Mouse (Mus musculus): Measurements from ENCODE around the gene Brix1. TPM values are rescaled to one million over a fixed set of nuclear protein-coding genes. Genes with fewer than 3 reads are reported as not detected.

Brix1 gene
- total RNA-seq, 1 experiment from 2014 or later = 20.3 TPM

DNA sequence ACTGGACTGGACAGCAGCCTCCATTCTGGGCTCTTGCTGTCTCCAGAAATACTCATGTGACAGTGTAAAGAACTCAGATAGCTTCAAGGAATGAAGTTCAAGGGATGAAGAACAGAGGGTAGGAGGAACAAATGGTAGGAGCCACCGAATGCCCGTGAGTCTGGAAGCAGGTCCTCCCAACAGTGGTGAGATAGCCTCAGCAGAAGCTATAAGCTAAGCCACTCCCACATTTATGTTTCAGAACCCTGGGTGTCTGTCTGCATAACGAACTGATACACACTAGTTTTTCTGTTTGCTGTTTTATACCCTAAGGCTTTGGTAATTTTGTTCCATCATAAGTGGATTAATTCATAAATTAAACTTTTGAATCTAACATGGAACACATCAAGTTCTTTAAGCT lies 21.1 kb downstream of the Brix1 start:
- ATAC-seq (replicated peaks; ENCODE audit: insufficient number of reproducible peaks, low FRiP score, low TSS enrichment, poor library complexity, severe bottlenecking) = no peak

DNA sequence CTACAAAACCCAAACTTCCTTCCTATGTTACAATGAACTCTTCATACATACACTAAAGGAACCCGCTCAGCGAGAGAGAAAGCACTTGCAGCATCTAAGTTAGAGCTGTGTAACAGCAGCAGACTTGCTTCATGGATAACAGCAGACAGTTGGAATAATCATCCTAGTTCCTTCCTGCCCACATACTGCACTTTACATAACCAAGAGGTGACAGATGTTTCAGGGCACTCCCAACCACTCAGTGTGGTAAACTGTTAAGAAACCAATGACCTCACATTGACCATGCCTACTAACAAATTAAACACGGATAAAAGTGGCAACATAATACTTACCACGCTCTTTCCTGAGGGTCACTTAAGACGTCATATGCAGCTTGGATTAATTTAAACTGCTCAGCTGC lies 22.2 kb downstream of the Brix1 start:
- no peak for ATAC-seq (replicated peaks; ENCODE audit: insufficient number of reproducible peaks, low FRiP score, low TSS enrichment, poor library complexity, severe bottlenecking)

DNA sequence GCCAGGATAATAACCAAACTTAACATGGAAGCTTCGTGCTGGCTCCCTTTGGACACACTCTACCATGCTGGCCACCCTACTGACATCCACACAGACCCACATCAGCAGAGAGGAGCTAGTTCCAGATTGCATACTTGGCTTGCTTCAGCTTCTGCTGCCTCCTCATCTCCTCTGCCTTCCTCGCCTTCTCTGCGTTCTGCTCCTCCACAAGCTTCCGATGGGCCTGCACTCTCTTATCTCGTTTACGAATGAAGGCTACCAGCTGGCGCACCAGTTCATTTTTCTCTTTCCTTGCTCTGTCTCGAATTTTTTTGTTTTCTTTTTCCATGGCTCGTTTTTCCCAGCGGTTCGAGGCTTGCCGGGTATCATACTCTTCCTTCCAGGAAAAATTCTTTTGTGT lies 24.8 kb downstream of the Brix1 start:
- ATAC-seq (replicated peaks; ENCODE audit: insufficient number of reproducible peaks, low FRiP score, low TSS enrichment, poor library complexity, severe bottlenecking) = no peak

DNA sequence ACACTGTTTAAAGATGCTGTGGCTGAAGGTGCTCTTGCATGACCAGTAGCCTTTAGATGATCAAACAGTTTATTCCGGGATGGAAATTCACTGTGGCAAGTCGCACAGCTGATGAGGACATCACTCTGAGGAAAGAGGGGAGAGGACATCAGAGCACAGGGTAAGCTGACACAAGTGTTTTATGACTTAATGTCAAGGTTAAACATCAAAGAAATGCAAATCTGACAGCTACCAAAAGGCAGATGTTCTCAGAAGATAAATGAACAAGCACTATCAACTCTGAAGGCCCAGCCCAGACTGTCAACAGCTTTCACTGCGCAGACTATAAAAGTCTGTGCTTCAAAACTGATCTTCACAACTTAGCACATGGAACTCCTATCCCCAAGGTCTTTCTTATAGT lies 38.6 kb downstream of the Brix1 start:
- no peak for ATAC-seq (replicated peaks; ENCODE audit: insufficient number of reproducible peaks, low FRiP score, low TSS enrichment, poor library complexity, severe bottlenecking)

DNA sequence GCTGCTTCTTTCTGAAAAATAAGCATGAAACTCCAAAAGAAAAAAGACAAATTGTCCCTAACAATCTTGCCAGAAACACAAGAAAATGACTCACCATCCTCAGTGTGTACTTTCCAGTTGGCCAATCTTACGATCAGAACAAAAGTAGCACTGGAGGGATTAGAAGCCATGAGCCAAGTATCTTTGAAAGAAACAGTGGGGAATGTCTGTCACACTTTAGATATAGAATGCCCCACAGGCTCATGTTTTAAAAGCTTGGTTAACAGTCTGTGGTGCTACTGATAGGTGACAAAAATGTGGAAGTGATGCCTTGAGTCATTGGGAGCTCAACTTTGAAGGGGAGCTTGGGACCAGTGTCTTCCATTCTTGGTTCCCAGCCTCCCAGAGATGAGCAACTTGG lies 43.5 kb downstream of the Brix1 start:
- no peak for ATAC-seq (replicated peaks; ENCODE audit: insufficient number of reproducible peaks, low FRiP score, low TSS enrichment, poor library complexity, severe bottlenecking)

DNA sequence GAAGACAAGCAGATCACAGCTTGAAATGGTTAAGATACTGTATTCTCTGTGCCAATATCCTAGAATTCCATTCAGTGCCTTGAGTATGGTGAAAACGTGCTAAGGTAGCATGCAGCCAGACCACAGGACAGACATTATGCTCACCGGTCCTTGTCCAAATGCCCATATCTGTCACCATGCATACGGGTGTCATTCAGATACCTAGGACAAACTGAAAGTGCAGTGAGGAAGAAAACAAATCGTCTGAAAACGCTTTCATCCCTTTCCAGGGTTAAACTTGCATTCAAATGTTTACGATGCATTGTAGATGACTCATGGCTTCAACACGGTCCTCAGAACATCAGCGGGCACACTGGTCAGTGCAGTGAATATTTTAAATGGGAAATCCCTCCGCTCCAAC lies 44.3 kb downstream of the Brix1 start:
- no peak for ATAC-seq (replicated peaks; ENCODE audit: insufficient number of reproducible peaks, low FRiP score, low TSS enrichment, poor library complexity, severe bottlenecking)

DNA sequence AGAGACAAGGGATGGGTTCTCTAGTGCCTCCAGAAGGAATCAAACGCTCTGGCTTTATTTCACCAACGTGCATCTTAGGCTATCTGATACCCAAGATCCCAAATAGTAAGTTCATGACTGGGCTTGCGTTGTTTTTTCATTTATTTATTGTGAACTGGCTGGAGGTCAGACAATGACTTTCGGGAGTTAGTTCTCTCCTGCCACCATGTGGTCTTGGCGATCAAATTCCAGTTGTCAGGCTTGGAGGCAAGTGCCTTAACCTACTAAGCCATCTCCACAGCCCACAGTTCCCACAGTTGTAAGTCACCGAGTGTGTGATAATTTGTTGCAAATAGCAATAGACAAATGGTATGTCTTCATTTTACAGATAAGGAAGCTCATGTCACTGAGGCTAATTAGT lies 45.8 kb downstream of the Brix1 start:
- ATAC-seq (replicated peaks; ENCODE audit: insufficient number of reproducible peaks, low FRiP score, low TSS enrichment, poor library complexity, severe bottlenecking) = no peak

DNA sequence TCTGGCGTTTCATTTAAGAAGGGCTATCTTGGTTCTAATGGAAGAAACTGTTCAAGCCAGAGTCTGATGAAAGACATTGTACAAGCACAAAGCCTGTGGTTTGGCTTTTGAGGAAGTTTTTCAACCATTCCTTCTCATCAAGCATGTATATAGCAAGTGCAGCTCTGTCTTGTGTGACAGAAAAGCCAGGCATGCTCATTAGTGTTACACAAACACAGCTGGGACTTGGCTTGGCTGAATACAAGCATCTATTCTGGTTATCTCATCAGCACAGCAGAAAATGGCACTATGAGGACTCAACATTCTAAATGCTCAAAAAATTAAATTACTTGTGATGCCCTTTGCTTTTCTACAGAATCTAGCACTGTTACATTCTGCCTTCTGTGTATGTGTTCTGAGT lies 48.9 kb downstream of the Brix1 start:
- ATAC-seq (replicated peaks; ENCODE audit: insufficient number of reproducible peaks, low FRiP score, low TSS enrichment, poor library complexity, severe bottlenecking) = no peak

DNA sequence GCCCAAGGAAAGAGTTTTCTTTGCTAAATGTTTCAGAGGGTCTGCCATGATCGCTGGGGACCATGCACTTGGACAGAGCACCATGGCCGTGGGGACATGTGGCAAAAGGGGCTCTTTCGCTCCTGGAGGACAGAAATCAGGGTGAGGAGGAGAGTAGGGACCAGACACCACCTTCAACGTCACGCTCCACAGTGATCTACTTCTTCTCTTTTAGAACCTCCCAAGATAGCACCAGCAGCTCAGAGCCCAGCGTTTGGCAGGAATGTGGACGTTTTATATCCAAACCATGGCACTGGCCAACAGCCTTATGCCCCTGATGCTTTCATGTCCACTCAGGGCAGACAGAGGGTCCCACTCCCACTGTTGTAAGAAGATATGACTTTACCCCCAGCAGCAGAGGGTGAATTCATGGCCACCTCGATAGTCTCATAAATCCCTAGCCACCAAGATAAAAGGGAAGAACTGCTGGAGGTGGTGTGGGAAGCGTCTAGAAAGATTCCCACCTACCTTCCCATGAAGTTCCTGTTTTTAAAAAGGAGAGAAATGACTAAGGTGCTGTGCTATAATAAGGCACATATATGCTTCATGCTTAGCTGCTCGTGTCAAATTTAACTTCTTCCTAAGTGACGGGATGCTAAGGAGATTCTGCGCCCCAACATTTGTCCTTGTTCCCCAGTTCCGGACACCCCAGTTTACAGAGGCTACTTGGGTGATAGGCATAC lies 59.0 kb downstream of the Brix1 start:
- no peak for ATAC-seq (replicated peaks; ENCODE audit: insufficient number of reproducible peaks, low FRiP score, low TSS enrichment, poor library complexity, severe bottlenecking)

DNA sequence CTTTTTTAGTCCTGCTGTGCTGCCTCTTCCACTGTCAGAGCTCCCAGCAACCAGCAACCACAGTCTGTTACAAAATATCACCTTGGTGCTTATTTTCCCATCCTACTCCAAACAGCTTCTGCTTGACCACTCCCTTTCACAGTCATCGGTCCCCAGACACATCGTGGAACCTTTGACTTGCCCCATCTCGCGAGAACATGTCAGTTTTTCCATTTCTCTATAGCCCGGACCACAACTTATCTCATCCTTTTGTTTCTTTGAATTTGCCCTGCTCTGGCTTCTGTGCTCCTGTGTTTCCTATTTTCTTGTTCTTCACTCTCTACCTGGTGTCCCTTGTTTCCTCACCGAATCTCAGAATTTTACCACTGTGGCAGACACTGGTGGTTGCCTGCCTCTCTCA lies 59.6 kb downstream of the Brix1 start:
- ATAC-seq (replicated peaks; ENCODE audit: insufficient number of reproducible peaks, low FRiP score, low TSS enrichment, poor library complexity, severe bottlenecking) = no peak

Other genes with a start within 250 kb of the Brix1 start
- gene Gm21973, start 160.6 kb downstream of the Brix1 start, total RNA-seq (2017) = not detected in 3 replicates
- not detected in 3 replicates for gene Agxt2, start 127.4 kb downstream of the Brix1 start, total RNA-seq (2017)
- 62.2 to 64.0 TPM (median 62.3 TPM) in 3 replicates for gene Dnajc21, start 15.4 kb downstream of the Brix1 start, total RNA-seq (2017)
- gene Rad1, start 71 bp upstream of the Brix1 start, total RNA-seq (2017) = 3.8 to 18.1 TPM (median 7.0 TPM) in 3 replicates
- 0.38 TPM in 1 of 3 replicates, not detected in the others for gene Ttc23l, start 72.7 kb upstream of the Brix1 start, total RNA-seq (2017)
- gene Rai14, start 228.7 kb upstream of the Brix1 start, total RNA-seq (2017) = 1.7 to 2.2 TPM (median 2.0 TPM) in 3 replicates